Mouse (Mus musculus): ENCODE data around the gene Yipf1. TPM values are rescaled to one million over a fixed set of nuclear protein-coding genes. Genes with fewer than 3 reads are reported as not detected.

The Yipf1 gene
- total RNA-seq (2023) = 38.7 TPM

DNA sequence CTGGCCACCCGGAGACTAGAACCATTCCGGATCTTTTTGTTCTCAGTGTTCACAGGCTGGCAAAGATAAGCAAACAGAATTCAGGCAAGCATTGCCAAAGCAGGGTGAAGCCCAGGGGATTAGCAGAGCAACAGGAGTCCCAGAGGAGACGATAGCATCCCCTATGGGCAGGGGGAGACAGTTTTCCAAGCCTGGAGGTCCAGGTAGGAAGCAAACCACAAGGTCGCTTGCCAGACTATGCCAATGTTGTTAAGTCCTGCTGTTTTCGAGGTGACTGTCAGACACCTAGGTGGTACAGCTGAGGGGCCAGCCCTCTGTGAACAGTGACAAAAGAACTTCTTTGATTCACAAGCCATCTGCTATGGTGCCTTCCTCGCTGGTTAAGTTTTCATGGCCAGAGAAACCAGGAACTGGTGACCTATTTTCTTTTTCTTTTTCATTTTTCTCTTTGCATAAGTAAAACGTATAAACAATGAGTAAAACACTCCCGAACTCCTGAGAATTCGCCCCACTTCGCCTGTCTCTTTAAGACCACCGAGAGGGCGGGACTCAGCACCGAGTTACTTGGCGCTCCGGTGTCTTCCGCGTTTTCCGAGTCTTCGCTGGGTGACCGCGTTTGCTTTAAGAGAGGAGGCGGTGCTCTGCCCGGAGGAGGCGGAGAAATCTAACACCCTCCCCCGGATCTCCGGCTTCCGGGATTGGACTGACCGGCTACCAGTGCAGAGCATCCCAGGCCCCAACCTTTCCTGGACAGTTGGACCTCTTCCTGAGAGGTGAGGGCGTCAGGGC lies at the start of gene Yipf1:
Yipf1 (plus strand) TSS at position 674 of the 789 bp plus-strand sequence.

DNA sequence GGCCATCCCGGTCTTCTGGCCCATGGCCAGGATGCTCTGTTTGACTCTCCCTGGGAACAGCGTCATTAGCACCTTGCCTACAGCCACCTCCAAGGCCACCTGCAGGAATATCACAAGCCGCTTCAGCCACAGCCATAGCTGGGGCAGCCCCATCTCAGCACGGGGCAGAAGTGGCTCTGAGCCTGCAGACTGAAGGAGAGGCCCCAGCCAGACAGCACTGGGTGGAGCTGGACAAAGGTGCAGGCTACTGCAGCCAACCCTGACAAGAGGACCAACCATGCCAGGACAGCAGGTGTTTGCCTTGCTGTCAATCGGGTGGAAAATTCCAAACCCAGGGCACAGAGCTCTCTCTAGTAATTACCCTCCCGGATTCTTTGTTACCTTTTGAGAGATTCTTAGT lies 7.2 kb upstream of the Yipf1 start, which contains the start of gene Dio1:
Dio1 (minus strand) TSS at position 204 of the 400 bp plus-strand sequence.

DNA sequence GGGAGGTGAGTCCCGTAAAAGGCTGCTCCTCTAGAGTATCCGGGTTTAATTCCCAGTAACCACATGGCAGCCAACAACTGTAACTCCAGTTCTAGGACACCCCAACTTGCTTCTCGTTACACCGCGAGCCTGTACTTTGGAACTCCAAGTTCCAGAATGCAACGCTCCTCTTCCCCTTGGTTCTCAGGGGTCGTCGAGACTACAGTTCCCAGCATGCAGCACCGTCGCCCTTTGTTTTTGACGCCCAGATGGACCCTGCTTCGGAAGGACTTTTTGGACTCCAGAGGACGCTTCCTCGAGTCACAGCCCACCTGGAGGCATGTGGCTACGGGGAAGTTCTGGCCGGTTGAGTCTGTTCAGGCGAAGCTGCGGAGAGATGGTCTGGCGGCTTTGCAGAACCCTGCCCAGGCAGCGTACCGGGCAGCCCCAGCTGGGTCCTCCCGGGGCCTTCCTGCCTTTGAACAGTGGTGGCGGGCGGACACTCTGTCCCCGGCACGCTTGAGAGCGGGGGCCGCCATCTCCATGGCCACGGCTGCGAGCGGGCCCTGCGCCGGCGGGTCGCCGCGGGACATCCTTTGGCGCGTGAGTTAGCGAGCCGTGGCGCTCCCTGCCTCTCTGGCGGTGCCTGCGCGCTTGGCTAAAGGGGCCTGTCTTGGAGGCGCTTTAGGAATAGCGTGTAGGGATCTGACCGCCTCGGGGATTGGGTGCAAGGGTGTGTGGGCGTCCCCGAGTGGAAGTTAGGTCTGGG lies 53.6 kb downstream of the Yipf1 start, which contains the start of gene Ndc1:
Ndc1 (plus strand) TSS at position 218 of the 748 bp plus-strand sequence.

Other genes starting within 250 kb of the Yipf1 start
- gene Mrpl37, start 247.5 kb upstream of the Yipf1 start, total RNA-seq (2023) = 66.4 TPM
- 16.5 TPM for gene Cyb5rl, start 247.4 kb upstream of the Yipf1 start, total RNA-seq (2023)
- not detected for gene Cdcp2, start 217.5 kb upstream of the Yipf1 start, total RNA-seq (2023)
- gene Tmem59, start 136.0 kb upstream of the Yipf1 start, total RNA-seq (2023) = 131 TPM
- 44.0 TPM for gene Tceanc2, start 135.2 kb upstream of the Yipf1 start, total RNA-seq (2023)
- gene Ldlrad1, start 105.2 kb upstream of the Yipf1 start, total RNA-seq (2023) = 1.1 TPM
- 51.1 TPM for gene Lrrc42, start 60.8 kb upstream of the Yipf1 start, total RNA-seq (2023)
- 46.9 TPM for gene Hspb11, start 60.8 kb upstream of the Yipf1 start, total RNA-seq (2023)
- gene Dio1, start 7.2 kb upstream of the Yipf1 start, total RNA-seq (2023) = not detected
- 8.8 TPM for gene Ndc1, start 53.4 kb downstream of the Yipf1 start, total RNA-seq (2023)
- gene Glis1, start 120.2 kb downstream of the Yipf1 start, total RNA-seq (2023) = 1.5 TPM